Mouse (Mus musculus) hindbrain, embryonic 11.5 days (tissue): ENCODE measurements around the gene Gm11213. TPM values are rescaled to one million over a fixed set of nuclear protein-coding genes. Genes with fewer than 3 reads are reported as not detected.

Experiments
- ATAC-seq: fragments of 200-750 bp; cut with Nextera tagmentation; 2 replicates; pipeline ENCODE4 v1.8.0; 2017; ENCODE audit warnings: mild to moderate bottlenecking, moderate TSS enrichment, moderate library complexity; ENCODE audit not compliant: low FRiP score
- DNase-seq: peaks from one replicate; pipeline ENCODE4 v3.0.0-alpha.2; 2015; ENCODE audit warnings: low spot score
- H3K27ac ChIP-seq: fragments of 300-500 bp; sonication (generic); 2 replicates; pipeline ENCODE4 v1.5.1; 2014; ENCODE audit warnings: mild to moderate bottlenecking, low read depth, low read length
- H3K27me3 ChIP-seq: fragments of 300-500 bp; sonication (generic); 2 replicates; pipeline ENCODE4 v1.6.1; 2014; ENCODE audit warnings: mild to moderate bottlenecking, low read length, moderate library complexity, mixed read lengths; ENCODE audit not compliant: control insufficient read depth, insufficient read depth
- H3K36me3 ChIP-seq: fragments of 300-500 bp; sonication (generic); 2 replicates; pipeline ENCODE4 v1.6.1; 2014; ENCODE audit warnings: mild to moderate bottlenecking, low read length, moderate library complexity, mixed read lengths; ENCODE audit not compliant: control insufficient read depth, insufficient read depth
- H3K4me1 ChIP-seq: fragments of 300-500 bp; sonication (generic); replicated peaks from 2 replicates; pipeline ENCODE4 v1.6.1; 2014; ENCODE audit warnings: low read length, mixed read lengths; ENCODE audit not compliant: control insufficient read depth, insufficient read depth
- H3K4me2 ChIP-seq: fragments of 300-500 bp; sonication (generic); replicated peaks from 2 replicates; pipeline ENCODE4 v1.6.1; 2014; ENCODE audit warnings: mild to moderate bottlenecking, low read depth, low read length
- H3K4me3 ChIP-seq: fragments of 300-500 bp; sonication (generic); 2 replicates; pipeline ENCODE4 v1.5.1; 2014; ENCODE audit warnings: low read depth, low read length
- H3K9ac ChIP-seq: fragments of 300-500 bp; sonication (generic); 2 replicates; pipeline ENCODE4 v1.6.1; 2014; ENCODE audit warnings: low read depth, low read length
- H3K9me3 ChIP-seq: fragments of 300-500 bp; sonication (generic); 2 replicates; pipeline ENCODE4 v1.6.1; 2016; ENCODE audit warnings: low read length; ENCODE audit not compliant: control insufficient read depth
- WGBS: fragments of 180-500 bp; shearing (Covaris S2); extraction: QIAGEN DNeasy Blood & Tissue Kit; methylation state at CpG from one replicate; pipeline ENCODE4 v1.1.7; 2014; 5-methylcytosine and 5-hydroxymethylcytosine counted together
- polyA plus RNA-seq: library from polyadenylated mRNA; unstranded; fragments of >200 nt; fragmentation: Nextera tagmentation; extraction: Ambion mirVana; gene quantifications from 2 replicates; pipeline ENCODE4 v1.2.1, GENCODE M21; 2014

The Gm11213 gene
- polyA plus RNA-seq, 1 experiment from 2014 or later = not detected

- ATAC-seq (no peak), DNase-seq (no peak)
- no peak overlapping the region for H3K9ac ChIP-seq
- H3K27ac ChIP-seq = no peak overlapping the region
- WGBS = 84% methylated on average over 1 of the region's 1 CpGs
- peaks cover 13% of the 10 kb centered on the region for H3K36me3 ChIP-seq
- H3K9me3 ChIP-seq = no peaks in the 10 kb centered on the region
- no peak overlapping the region for H3K4me3 ChIP-seq
- no peaks in the 10 kb centered on the region; the same call in 1 of the 2 replicates for H3K4me1 ChIP-seq
- H3K4me2 ChIP-seq = no peak overlapping the region
- no peaks in the 10 kb centered on the region for H3K27me3 ChIP-seq
These were observed 57.3 kb downstream of the Gm11213 start for GRCm38 (mm10) chr4:63547799-63548198.

Other genes starting within 250 kb of the Gm11213 start
- gene Orm3, start 249.1 kb downstream of the Gm11213 start, polyA plus RNA-seq = not detected in 2 replicates
- not detected in 2 replicates for gene Orm2, start 242.8 kb downstream of the Gm11213 start, polyA plus RNA-seq
- gene Akna, start 201.9 kb downstream of the Gm11213 start, polyA plus RNA-seq = 5.7 and 6.1 TPM in 2 replicates
- gene Whrn, start 109.3 kb downstream of the Gm11213 start, polyA plus RNA-seq = 5.9 and 6.6 TPM in 2 replicates
- 424 and 428 TPM in 2 replicates for gene Atp6v1g1, start 60.5 kb downstream of the Gm11213 start, polyA plus RNA-seq
- 4.7 and 4.8 TPM in 2 replicates for gene Tmem268, start 46.5 kb downstream of the Gm11213 start, polyA plus RNA-seq
- gene Tex48, start 17.2 kb upstream of the Gm11213 start, polyA plus RNA-seq = not detected in 2 replicates
- not detected in 2 replicates for gene Gm11214, start 58.1 kb upstream of the Gm11213 start, polyA plus RNA-seq
- 0.06 and 0.25 TPM in 2 replicates for gene Tnfsf15, start 139.9 kb upstream of the Gm11213 start, polyA plus RNA-seq